Mouse (Mus musculus) 416B (cell line): Measurements from ENCODE around the gene Eps8l3.
A peak's percentile ranks its signal among the peaks of the same experiment; 100 is the strongest.

Experiments used
- DNase-seq: peaks from one replicate; pipeline ENCODE4 v3.0.0; 2011; ENCODE audit warnings: low read depth

Eps8l3 gene

GRCm38 (mm10) chr3:107895720-107896569 is 18.9 kb downstream of the Eps8l3 start, which contains the start of gene Gstm5:
Gstm5 (plus strand) TSS chr3:107895821.
- no peak for DNase-seq

- DNase-seq: no peak
These were observed 21.7 kb downstream of the Eps8l3 start for GRCm38 (mm10) chr3:107898691-107899090.

GRCm38 (mm10) chr3:107900955-107901673 is 24.1 kb downstream of the Eps8l3 start:
- no peak for DNase-seq

GRCm38 (mm10) chr3:107905942-107906341 is 28.9 kb downstream of the Eps8l3 start:
- DNase-seq: no peak

GRCm38 (mm10) chr3:107916674-107917073 is 39.6 kb downstream of the Eps8l3 start:
- DNase-seq: no peak

GRCm38 (mm10) chr3:107917097-107917496 is 40.1 kb downstream of the Eps8l3 start:
- DNase-seq: peak; percentile 30

- DNase-seq: peak; percentile 69
These were observed 40.9 kb downstream of the Eps8l3 start for GRCm38 (mm10) chr3:107917783-107918408.

GRCm38 (mm10) chr3:107920348-107920747 is 43.3 kb downstream of the Eps8l3 start:
- DNase-seq: no peak

GRCm38 (mm10) chr3:107925335-107925734 is 48.3 kb downstream of the Eps8l3 start:
- no peak for DNase-seq

GRCm38 (mm10) chr3:107927841-107928240 is 50.8 kb downstream of the Eps8l3 start:
- no peak for DNase-seq

GRCm38 (mm10) chr3:107928691-107929090 is 51.7 kb downstream of the Eps8l3 start:
- DNase-seq: no peak

GRCm38 (mm10) chr3:107929243-107929642 is 52.2 kb downstream of the Eps8l3 start:
- no peak for DNase-seq

- DNase-seq: no peak
These were observed 52.7 kb downstream of the Eps8l3 start for GRCm38 (mm10) chr3:107929731-107930130.

GRCm38 (mm10) chr3:107931134-107931533 is 54.1 kb downstream of the Eps8l3 start:
- no peak for DNase-seq

GRCm38 (mm10) chr3:107931670-107932069 is 54.6 kb downstream of the Eps8l3 start, which contains the start of gene Gstm7:
Gstm7 (minus strand) TSS chr3:107931817.
- DNase-seq: peak; percentile 94

- no peak for DNase-seq
These were observed 55.1 kb downstream of the Eps8l3 start for GRCm38 (mm10) chr3:107932128-107932527.

- DNase-seq: no peak
These were observed 58.2 kb downstream of the Eps8l3 start for GRCm38 (mm10) chr3:107935268-107935667.

- DNase-seq: no peak
These were observed 58.9 kb downstream of the Eps8l3 start for GRCm38 (mm10) chr3:107935888-107936287.

- peak; percentile 94 for DNase-seq
These were observed 62.4 kb downstream of the Eps8l3 start for GRCm38 (mm10) chr3:107939403-107939802.

GRCm38 (mm10) chr3:107939830-107940229 is 62.8 kb downstream of the Eps8l3 start:
- no peak for DNase-seq

GRCm38 (mm10) chr3:107940524-107940923 is 63.5 kb downstream of the Eps8l3 start:
- no peak for DNase-seq

- no peak for DNase-seq
These were observed 64.2 kb downstream of the Eps8l3 start for GRCm38 (mm10) chr3:107941261-107941660.
